Mouse (Mus musculus) kidney, adult 2 months (tissue): ENCODE results near the gene Mup3. TPM values are rescaled to one million over a fixed set of nuclear protein-coding genes. Genes with fewer than 3 reads are reported as not detected.
"Not testable (repeated sequence)": the region's sequence is repeated elsewhere in the genome, so short reads cannot be mapped to it uniquely, and the experiment has no call there.

ENCODE experiments used
- DNase-seq: peaks from one replicate; pipeline ENCODE4 v3.0.0; 2021
- H3K27ac ChIP-seq: fragments of 200-500 bp; 2 replicates; pipeline ENCODE4 v1.5.1; 2012; ENCODE audit warnings: low read depth, low read length, control low read depth, inconsistent platforms; ENCODE audit not compliant: insufficient read depth
- H3K27me3 ChIP-seq: fragments of 200-500 bp; replicated peaks from 2 replicates; pipeline ENCODE4 v1.6.1; 2012; ENCODE audit warnings: mild to moderate bottlenecking, moderate library complexity, low read length, inconsistent platforms; ENCODE audit not compliant: control insufficient read depth, insufficient read depth
- H3K36me3 ChIP-seq: fragments of 200-500 bp; 2 replicates; pipeline ENCODE4 v1.6.1; 2012; ENCODE audit warnings: mild to moderate bottlenecking, moderate library complexity, low read length, inconsistent platforms; ENCODE audit not compliant: control insufficient read depth, insufficient read depth
- H3K4me1 ChIP-seq: fragments of 200-500 bp; 2 replicates; pipeline ENCODE4 v1.6.1; 2011; ENCODE audit warnings: low read length; ENCODE audit not compliant: control insufficient read depth, insufficient read depth
- H3K4me3 ChIP-seq: fragments of 200-500 bp; 2 replicates; pipeline ENCODE4 v1.5.1; 2011; ENCODE audit warnings: mild to moderate bottlenecking, low read depth, low read length, control low read depth; ENCODE audit not compliant: insufficient read depth
- CTCF ChIP-seq: fragments of 200-500 bp; conservative IDR thresholded peaks from 2 replicates; pipeline ENCODE4 v1.5.1; 2011; ENCODE audit warnings: low read depth, mild to moderate bottlenecking, control low read depth, low read length, moderate library complexity, mixed read lengths; ENCODE audit not compliant: insufficient read depth, insufficient read length
- POLR2A ChIP-seq: fragments of 200-500 bp; IDR thresholded peaks from one replicate; pipeline ENCODE4 v1.6.1; 2011; ENCODE audit warnings: low read depth, low read length, control low read depth
- WGBS: fragments of 180-500 bp; shearing (Covaris S2); methylation state at CpG from one replicate; pipeline ENCODE4 v1.1.7; 2018; 5-methylcytosine and 5-hydroxymethylcytosine counted together
- polyA plus RNA-seq: library from polyadenylated mRNA; depleted of rRNA; stranded (reverse); fragments of >200 nt; gene quantifications from 2 replicates; pipeline ENCODE4 v1.2.3, GENCODE M21; 2012; rRNA removed

The Mup3 gene
- 0.17 and 0.30 TPM in 2 replicates for polyA plus RNA-seq

- 76% methylated on average over 2 of the region's 2 CpGs for WGBS
- no peak for DNase-seq
- no peaks in the 10 kb centered on the region for H3K27me3 ChIP-seq
- H3K36me3 ChIP-seq = no peaks in the 10 kb centered on the region
- H3K4me3 ChIP-seq = no peak within 1 kb of the TSS
- no peak for TF ChIP-seq POLR2A
- TF ChIP-seq CTCF = no peak
- no peaks in the 10 kb centered on the region for H3K4me1 ChIP-seq
- H3K27ac ChIP-seq = no peak within 1 kb of the TSS
These were observed at the start of gene Mup3 for GRCm38 (mm10) chr4:62087241-62087640. Gene Mup3 (minus strand): TSS chr4:62087342.

DNA sequence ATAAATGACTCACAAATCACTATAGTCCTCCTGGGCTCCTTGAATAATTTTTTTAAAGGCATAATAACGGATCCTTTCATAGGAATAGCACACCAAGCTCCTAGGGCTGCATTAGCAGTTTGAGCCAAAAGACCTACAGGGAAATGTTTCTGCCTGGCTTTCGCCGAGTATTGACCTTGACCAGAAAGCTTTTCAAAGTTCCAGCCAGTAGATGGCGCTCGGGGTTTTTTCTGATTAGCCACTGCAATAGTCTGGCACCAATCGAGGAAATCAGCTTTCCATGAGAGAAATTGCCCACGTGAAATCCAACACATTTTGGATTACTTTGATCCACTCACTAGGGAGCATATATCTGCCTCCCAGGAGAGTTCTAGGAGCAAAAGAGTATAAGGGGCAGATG, 46.6 kb upstream of the Mup3 start:
- no peak overlapping the region for H3K4me3 ChIP-seq
- peak; percentile 46 for DNase-seq
- 52% methylated on average over 7 of the region's 7 CpGs for WGBS
- TF ChIP-seq CTCF = peak; percentile 30; the same call in 1 of the 2 replicates
- no peak for TF ChIP-seq POLR2A
- H3K27me3 ChIP-seq = no peaks in the 10 kb centered on the region
- no peaks in the 10 kb centered on the region for H3K36me3 ChIP-seq
- no peaks in the 10 kb centered on the region for H3K4me1 ChIP-seq
- no peak overlapping the region for H3K27ac ChIP-seq

DNA sequence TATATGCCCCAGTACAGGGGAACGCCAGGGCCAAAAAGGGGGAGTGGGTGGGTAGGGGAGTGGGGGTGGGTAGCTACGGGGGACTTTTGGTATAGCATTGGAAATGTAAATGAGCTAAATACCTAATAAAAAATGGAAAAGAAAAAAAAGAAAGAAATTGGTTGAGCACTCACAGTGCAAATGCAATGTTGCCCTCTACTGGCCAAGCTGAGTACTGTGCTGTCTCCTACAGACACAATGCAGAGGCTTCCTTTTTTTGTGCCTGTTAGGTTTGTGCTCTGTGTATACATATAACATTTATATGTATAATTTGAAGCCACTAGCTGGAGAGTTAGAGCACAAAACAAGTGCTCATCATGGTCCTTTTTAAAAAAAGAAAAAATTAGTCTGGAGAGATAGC, 16.2 kb upstream of the Mup3 start:
- H3K27ac ChIP-seq, H3K27me3 ChIP-seq, H3K36me3 ChIP-seq, H3K4me1 ChIP-seq, H3K4me3 ChIP-seq: not testable (repeated sequence)
- 92% methylated on average over 2 of the region's 2 CpGs for WGBS
- TF ChIP-seq CTCF = peak; percentile 57
- peak; percentile 39 for DNase-seq

- no peak for DNase-seq
- H3K36me3 ChIP-seq = no peaks in the 10 kb centered on the region
- no peak overlapping the region for H3K27ac ChIP-seq
- no peaks in the 10 kb centered on the region for H3K4me1 ChIP-seq
- no peak overlapping the region for H3K4me3 ChIP-seq
- H3K27me3 ChIP-seq = no peaks in the 10 kb centered on the region
- 79% methylated on average over 2 of the region's 2 CpGs for WGBS
- TF ChIP-seq POLR2A (no peak), CTCF (no peak)
These were observed 811 bp upstream of the Mup3 start for GRCm38 (mm10) chr4:62087953-62088352.

- DNase-seq = no peak
- Histone ChIP-seq H3K4me3 (no peak overlapping the region), H3K27ac (no peak overlapping the region), H3K4me1 (no peaks in the 10 kb centered on the region), H3K27me3 (no peaks in the 10 kb centered on the region), H3K36me3 (no peaks in the 10 kb centered on the region)
- TF ChIP-seq POLR2A (no peak), CTCF (no peak)
These were observed 4.4 kb downstream of the Mup3 start for GRCm38 (mm10) chr4:62082755-62083154.

GRCm38 (mm10) chr4:62075126-62075525, 12.0 kb downstream of the Mup3 start:
- H3K27ac ChIP-seq = no peak overlapping the region
- DNase-seq = no peak
- H3K4me3 ChIP-seq = no peak overlapping the region
- no peaks in the 10 kb centered on the region for H3K27me3 ChIP-seq
- H3K36me3 ChIP-seq = no peaks in the 10 kb centered on the region
- H3K4me1 ChIP-seq = no peaks in the 10 kb centered on the region
- WGBS = 52% methylated on average over 3 of the region's 3 CpGs
- TF ChIP-seq CTCF (no peak), POLR2A (no peak)

- H3K4me1 ChIP-seq, H3K36me3 ChIP-seq, DNase-seq, H3K4me3 ChIP-seq, H3K27ac ChIP-seq, H3K27me3 ChIP-seq: not testable (repeated sequence)
- 55% methylated on average over 2 of the region's 2 CpGs for WGBS
These were observed 32.4 kb downstream of the Mup3 start for GRCm38 (mm10) chr4:62054780-62055179.

- H3K27ac ChIP-seq, H3K27me3 ChIP-seq, H3K36me3 ChIP-seq, DNase-seq, H3K4me3 ChIP-seq, H3K4me1 ChIP-seq: not testable (repeated sequence)
- WGBS = 68% methylated on average over 3 of the region's 3 CpGs
These were observed 33.1 kb downstream of the Mup3 start, which contains the start of gene Mup20 for GRCm38 (mm10) chr4:62054058-62054457. Gene Mup20 (minus strand): TSS chr4:62054158.

Other genes starting within 250 kb of the Mup3 start
- not detected in 2 replicates for gene Mup20, start 33.2 kb downstream of the Mup3 start, polyA plus RNA-seq
- gene Mup21, start 63.5 kb upstream of the Mup3 start, polyA plus RNA-seq = not detected in 2 replicates
- 0.26 and 0.50 TPM in 2 replicates for gene Zfp37, start 143.7 kb upstream of the Mup3 start, polyA plus RNA-seq
- gene Slc31a2, start 175.2 kb upstream of the Mup3 start, polyA plus RNA-seq = 26.6 and 33.0 TPM in 2 replicates